Mouse (Mus musculus) sigmoid colon, adult 10 weeks (tissue): ENCODE results near the gene Zfp787. TPM values are rescaled to one million over a fixed set of nuclear protein-coding genes. Genes with fewer than 3 reads are reported as not detected.

Source experiments
- polyA plus RNA-seq: library from polyadenylated mRNA; stranded (reverse); fragments of 350-450 nt; fragmentation: Illumina TruSeq; extraction: RNeasy Lipid Tissue Mini Kit (QIAGEN cat#74804); gene quantifications from one replicate; pipeline ENCODE4 v1.2.3, GENCODE M21; 2014; ENCODE audit warnings: low read depth, low replicate concordance

The Zfp787 gene
- polyA plus RNA-seq = 8.9 TPM

DNA sequence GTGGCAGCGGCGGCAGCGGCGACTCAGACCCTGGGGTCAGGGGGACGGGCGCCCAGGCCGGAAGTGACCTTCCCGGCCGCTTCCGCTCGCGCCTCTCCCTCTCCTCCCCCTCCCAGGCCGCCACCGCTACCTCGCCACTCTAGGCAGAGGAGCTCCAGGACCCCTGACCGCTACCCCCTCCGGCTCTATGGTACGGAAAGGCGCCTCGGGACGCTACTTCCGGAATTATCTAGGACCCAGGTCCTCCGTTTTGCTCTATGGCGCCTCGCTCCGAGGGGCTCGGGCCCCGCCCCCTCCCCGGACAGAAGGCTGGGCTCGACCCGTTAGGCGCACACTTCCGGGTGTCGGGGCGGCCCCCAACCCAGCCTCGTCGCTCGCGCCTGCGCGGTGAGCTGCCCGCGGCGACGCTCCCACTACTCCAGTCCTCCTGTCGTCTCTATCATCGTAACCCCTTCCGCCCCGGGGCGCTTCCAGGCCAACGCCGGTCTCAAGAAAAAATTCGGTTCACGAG is at the start of gene Zfp787:
TSS of gene Zfp787 (minus strand) at position 97 of the 511 bp plus-strand sequence.

GRCm38 (mm10) chr7:6196790-6197189 is 41.0 kb upstream of the Zfp787 start, which contains the start of gene Galp:
Gene Galp, plus strand, starts transcription at chr7:6197090.

DNA sequence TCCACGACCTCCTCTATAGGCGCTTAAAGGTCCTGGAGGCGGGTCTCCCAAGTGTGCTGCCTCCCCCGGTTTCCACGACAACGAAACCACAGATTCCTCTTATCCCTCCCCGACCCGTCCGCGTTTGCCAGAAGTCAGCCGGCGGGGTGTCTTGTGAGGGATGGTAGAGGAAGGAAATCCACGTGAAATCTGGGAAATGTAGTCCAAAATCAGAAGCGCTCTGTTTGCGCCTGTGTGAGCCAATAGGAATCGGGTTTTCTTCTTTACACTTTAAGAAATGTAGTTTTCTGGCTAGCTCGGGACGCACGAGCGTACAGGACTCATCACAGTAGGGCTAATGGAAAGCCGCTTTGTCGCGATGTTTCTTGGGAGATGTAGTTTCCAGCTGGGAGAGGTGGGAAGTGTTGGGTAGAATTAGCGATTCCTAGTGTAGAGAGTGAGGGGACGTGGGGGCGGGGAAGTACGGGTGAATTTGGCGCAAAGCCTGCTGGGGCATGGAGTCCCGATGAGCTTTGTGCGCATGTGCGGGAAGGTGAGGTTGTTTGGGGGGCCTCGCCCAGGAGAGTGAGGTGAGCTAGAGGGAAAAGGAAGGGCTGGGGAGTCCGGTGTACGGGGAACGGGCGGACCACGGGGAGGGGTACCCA is 16.3 kb upstream of the Zfp787 start, which contains the start of gene Zfp444:
TSS of gene Zfp444 (plus strand) at position 221 of the 644 bp plus-strand sequence.

Other genes starting within 250 kb of the Zfp787 start
- not detected for gene Vmn1r65, start 145.0 kb downstream of the Zfp787 start, polyA plus RNA-seq
- gene Nlrp4c, start 110.8 kb downstream of the Zfp787 start, polyA plus RNA-seq = not detected
- 5.6 TPM for gene Zfp444, start 16.2 kb upstream of the Zfp787 start, polyA plus RNA-seq
- not detected for gene Galp, start 41.1 kb upstream of the Zfp787 start, polyA plus RNA-seq
- not detected for gene Zscan5b, start 66.3 kb upstream of the Zfp787 start, polyA plus RNA-seq
- gene Epp13, start 96.7 kb upstream of the Zfp787 start, polyA plus RNA-seq = not detected
- gene Zfp667, start 130.6 kb upstream of the Zfp787 start, polyA plus RNA-seq = 8.4 TPM
- 2.6 TPM for gene Zfp583, start 175.3 kb upstream of the Zfp787 start, polyA plus RNA-seq
- gene Gm3854, start 187.8 kb upstream of the Zfp787 start, polyA plus RNA-seq = 0.13 TPM
- 3.2 TPM for gene Zfp78, start 207.3 kb upstream of the Zfp787 start, polyA plus RNA-seq
- gene Zfp28, start 227.3 kb upstream of the Zfp787 start, polyA plus RNA-seq = 8.6 TPM
- gene Smim17, start 242.7 kb upstream of the Zfp787 start, polyA plus RNA-seq = 0.57 TPM